Mouse (Mus musculus): ENCODE measurements around the gene Tbx4. TPM values are rescaled to one million over a fixed set of nuclear protein-coding genes. Genes with fewer than 3 reads are reported as not detected.

Tbx4 gene
- polyA plus RNA-seq, 1 experiment from 2014 or later, result 0.05 TPM

DNA sequence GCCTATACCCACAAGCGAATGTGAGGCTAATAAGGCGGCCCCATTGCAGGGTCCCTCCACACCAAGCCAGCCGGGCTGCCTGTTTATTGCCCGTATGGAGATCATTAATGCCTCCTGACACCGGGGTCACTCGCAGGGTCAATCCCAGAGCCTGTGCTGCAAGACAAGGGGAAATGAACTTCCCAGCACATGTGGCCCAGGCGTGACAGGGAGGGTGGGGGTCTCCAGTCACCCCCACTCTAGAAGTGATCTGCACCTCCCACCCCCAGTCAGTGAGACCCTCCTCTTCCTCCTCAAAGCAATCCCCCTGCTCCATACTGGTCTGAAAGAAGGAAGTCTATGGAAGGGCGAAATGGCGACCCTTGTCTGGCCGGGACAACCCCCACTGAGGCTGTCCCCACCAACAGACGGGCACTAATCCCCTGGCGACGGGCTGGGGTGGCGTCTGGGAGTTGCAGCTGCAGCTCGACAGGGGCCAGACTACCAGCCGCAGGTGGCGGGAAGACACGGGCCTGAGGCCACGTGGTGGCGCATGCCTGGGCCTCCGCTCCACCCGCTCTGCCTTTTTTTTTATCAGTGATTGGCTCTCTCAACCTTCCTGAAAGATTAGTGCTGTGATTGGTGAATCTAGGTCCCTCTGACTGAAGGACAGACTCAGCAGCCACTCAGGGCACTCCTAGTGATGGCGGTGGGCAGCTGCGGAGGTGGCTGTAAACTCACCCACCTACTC is 10.0 kb upstream of the Tbx4 start:
- Histone ChIP-seq H3K4me2 (replicated peaks; ENCODE audit: low read depth) (no peak overlapping the region), H3K4me3 (ENCODE audit: low read depth, low read length) (no peak overlapping the region), H3K9me3 (ENCODE audit: control insufficient read depth, low read length) (no peaks in the 10 kb centered on the region), H3K27ac (replicated peaks) (no peak overlapping the region), H3K36me3 (ENCODE audit: control insufficient read depth, insufficient read depth, low read length) (no peaks in the 10 kb centered on the region), H3K9ac (ENCODE audit: low read length) (no peak overlapping the region), H3K4me1 (replicated peaks; ENCODE audit: control insufficient read depth, insufficient read depth) (no peaks in the 10 kb centered on the region), H3K27me3 (ENCODE audit: control insufficient read depth, insufficient read depth, low read length) (no peaks in the 10 kb centered on the region)
- WGBS, result 68% methylated on average over 24 of the region's 24 CpGs
- DNase-seq (ENCODE audit: low spot score) (no peak), ATAC-seq (ENCODE audit: low FRiP score, low TSS enrichment) (no peak)
- no peak for TF ChIP-seq EP300 (optimal IDR thresholded peaks at IDR 0.05)
- no peak for TF ChIP-seq CTCF (IDR thresholded peaks at IDR 0.05; ENCODE audit: low read depth)

DNA sequence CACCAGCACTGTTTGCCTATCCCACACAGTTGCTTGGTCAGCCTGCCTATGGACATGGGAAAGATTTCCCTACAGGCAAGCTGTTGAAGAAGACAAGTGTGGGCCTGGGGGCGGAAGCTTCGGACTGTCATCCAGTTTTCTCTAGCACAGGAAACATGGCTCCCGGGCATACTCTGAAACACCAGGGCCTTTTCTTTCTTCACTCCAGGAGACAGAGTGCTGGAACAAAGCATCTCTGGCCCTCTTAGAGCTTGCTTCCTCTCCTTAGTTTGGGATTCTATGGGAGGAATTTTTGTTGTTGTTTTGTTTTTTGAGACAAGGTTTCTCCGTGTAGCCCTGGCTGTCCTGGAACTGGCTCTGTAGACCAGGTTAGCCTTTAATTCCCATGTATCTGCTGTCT is 1.7 kb upstream of the Tbx4 start:
- no peaks in the 10 kb centered on the region for H3K36me3 ChIP-seq (ENCODE audit: control insufficient read depth, insufficient read depth, low read length)
- peaks cover 27% of the 10 kb centered on the region for H3K27me3 ChIP-seq (ENCODE audit: control insufficient read depth, insufficient read depth, low read length)
- H3K4me2 ChIP-seq (replicated peaks; ENCODE audit: low read depth), result no peak overlapping the region
- DNase-seq (ENCODE audit: low spot score) (no peak), ATAC-seq (ENCODE audit: low FRiP score, low TSS enrichment) (no peak)
- TF ChIP-seq CTCF (IDR thresholded peaks at IDR 0.05; ENCODE audit: low read depth) (no peak), EP300 (optimal IDR thresholded peaks at IDR 0.05) (no peak)
- H3K9me3 ChIP-seq (ENCODE audit: control insufficient read depth, low read length), result no peaks in the 10 kb centered on the region
- no peaks in the 10 kb centered on the region for H3K4me1 ChIP-seq (replicated peaks; ENCODE audit: control insufficient read depth, insufficient read depth)
- H3K4me3 ChIP-seq (ENCODE audit: low read depth, low read length), result no peak overlapping the region
- H3K27ac ChIP-seq (replicated peaks), result no peak overlapping the region
- H3K9ac ChIP-seq (ENCODE audit: low read length), result no peak overlapping the region
- WGBS, result 77% methylated on average over 4 of the region's 4 CpGs

DNA sequence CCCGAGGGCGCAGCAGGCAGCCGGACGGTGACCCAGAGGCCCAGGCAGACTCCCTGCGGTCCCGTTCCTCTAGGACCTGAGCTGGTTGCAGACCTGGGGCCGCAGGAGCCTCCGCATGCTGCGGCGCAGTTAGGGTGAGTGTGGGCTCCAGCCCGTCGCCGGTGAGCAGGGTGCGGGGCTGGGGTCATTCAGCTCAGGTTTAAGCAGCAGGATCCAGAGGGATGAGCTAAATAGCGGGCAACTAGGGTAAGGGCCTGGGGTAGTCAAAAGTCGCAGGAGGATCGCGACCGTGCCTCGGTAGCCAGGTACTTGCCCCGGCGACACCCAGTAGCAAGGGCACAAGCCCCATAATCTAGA is 185 bp downstream of the Tbx4 start:
- Histone ChIP-seq H3K9me3 (ENCODE audit: control insufficient read depth, low read length) (no peaks in the 10 kb centered on the region), H3K36me3 (ENCODE audit: control insufficient read depth, insufficient read depth, low read length) (no peaks in the 10 kb centered on the region), H3K9ac (ENCODE audit: low read length) (no peak overlapping the region), H3K4me2 (replicated peaks; ENCODE audit: low read depth) (no peak overlapping the region), H3K27me3 (ENCODE audit: control insufficient read depth, insufficient read depth, low read length) (peaks cover 43% of the 10 kb centered on the region), H3K4me1 (replicated peaks; ENCODE audit: control insufficient read depth, insufficient read depth) (no peaks in the 10 kb centered on the region), H3K27ac (replicated peaks) (no peak overlapping the region), H3K4me3 (ENCODE audit: low read depth, low read length) (no peak overlapping the region)
- DNase-seq (ENCODE audit: low spot score) (no peak), ATAC-seq (ENCODE audit: low FRiP score, low TSS enrichment) (no peak; the same call in 1 of the 2 replicates)
- 11% methylated on average over 22 of the region's 22 CpGs for WGBS
- no peak for TF ChIP-seq CTCF (IDR thresholded peaks at IDR 0.05; ENCODE audit: low read depth)
- TF ChIP-seq EP300 (optimal IDR thresholded peaks at IDR 0.05), result no peak

DNA sequence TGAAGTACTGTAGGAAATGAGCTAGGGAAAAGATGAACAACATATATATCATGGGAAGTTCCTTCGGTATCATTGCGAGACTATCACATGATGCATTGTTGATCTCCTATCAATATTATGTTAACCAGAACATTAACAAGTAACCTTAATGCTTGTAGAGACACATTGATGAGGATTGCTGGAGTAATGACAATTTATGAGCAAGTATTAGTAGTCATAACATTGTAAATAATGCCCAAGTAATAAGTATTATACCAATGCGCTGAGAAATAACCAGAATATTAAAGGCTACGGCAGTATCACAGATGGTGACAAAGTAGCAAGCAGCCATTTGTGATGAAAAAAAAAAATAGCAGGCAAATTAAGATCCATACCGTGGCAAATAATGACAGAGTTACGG is 1.1 kb downstream of the Tbx4 start:
- no peak for DNase-seq (ENCODE audit: low spot score)
- no peak overlapping the region for H3K4me3 ChIP-seq (ENCODE audit: low read depth, low read length)
- H3K27me3 ChIP-seq (ENCODE audit: control insufficient read depth, insufficient read depth, low read length), result peaks cover 43% of the 10 kb centered on the region
- no peak overlapping the region for H3K4me2 ChIP-seq (replicated peaks; ENCODE audit: low read depth)
- no peak overlapping the region for H3K27ac ChIP-seq (replicated peaks)
- 29% methylated on average over 6 of the region's 6 CpGs for WGBS
- no peak for TF ChIP-seq CTCF (IDR thresholded peaks at IDR 0.05; ENCODE audit: low read depth)
- TF ChIP-seq EP300 (optimal IDR thresholded peaks at IDR 0.05), result no peak
- no peaks in the 10 kb centered on the region for H3K4me1 ChIP-seq (replicated peaks; ENCODE audit: control insufficient read depth, insufficient read depth)
- H3K9me3 ChIP-seq (ENCODE audit: control insufficient read depth, low read length), result no peaks in the 10 kb centered on the region
- no peaks in the 10 kb centered on the region for H3K36me3 ChIP-seq (ENCODE audit: control insufficient read depth, insufficient read depth, low read length)
- no peak overlapping the region for H3K9ac ChIP-seq (ENCODE audit: low read length)
- ATAC-seq (ENCODE audit: low FRiP score, low TSS enrichment), result no peak

DNA sequence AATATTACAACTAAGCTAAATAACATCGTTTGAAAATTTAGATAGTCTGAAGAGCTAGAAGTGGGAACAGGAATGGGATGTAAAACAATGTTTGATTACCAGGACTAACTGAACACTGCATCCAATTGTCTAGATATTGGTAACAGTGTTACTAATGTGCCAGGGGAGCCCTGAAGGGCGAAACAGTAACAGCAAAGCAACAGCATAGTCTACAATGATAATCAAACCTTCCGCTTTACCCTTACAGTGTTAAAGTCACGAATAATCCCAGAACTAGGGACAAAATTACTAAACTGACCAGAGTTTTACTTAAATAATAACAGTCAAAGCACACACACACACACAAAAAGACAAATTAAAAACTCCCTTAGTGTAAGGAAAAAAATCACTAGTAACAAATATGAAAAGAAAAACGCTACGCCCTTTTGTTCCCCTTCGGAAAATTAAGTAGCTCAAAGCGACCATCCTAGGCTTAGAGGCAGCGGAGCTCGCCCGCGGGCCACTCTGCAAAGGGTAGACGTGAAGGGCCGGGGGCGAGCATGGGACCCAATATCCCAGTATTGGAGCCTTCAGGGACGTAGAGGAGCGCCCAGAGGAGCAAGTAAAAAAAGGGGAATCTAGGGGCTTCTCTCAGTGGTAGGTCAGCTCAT is 1.7 kb downstream of the Tbx4 start:
- no peak overlapping the region for H3K4me2 ChIP-seq (replicated peaks; ENCODE audit: low read depth)
- H3K9me3 ChIP-seq (ENCODE audit: control insufficient read depth, low read length), result no peaks in the 10 kb centered on the region
- TF ChIP-seq CTCF (IDR thresholded peaks at IDR 0.05; ENCODE audit: low read depth) (no peak), EP300 (optimal IDR thresholded peaks at IDR 0.05) (no peak)
- H3K9ac ChIP-seq (ENCODE audit: low read length), result no peak overlapping the region
- no peaks in the 10 kb centered on the region for H3K4me1 ChIP-seq (replicated peaks; ENCODE audit: control insufficient read depth, insufficient read depth)
- H3K27me3 ChIP-seq (ENCODE audit: control insufficient read depth, insufficient read depth, low read length), result peaks cover 48% of the 10 kb centered on the region
- ATAC-seq (ENCODE audit: low FRiP score, low TSS enrichment), result no peak
- no peak overlapping the region for H3K27ac ChIP-seq (replicated peaks)
- no peak for DNase-seq (ENCODE audit: low spot score)
- H3K4me3 ChIP-seq (ENCODE audit: low read depth, low read length), result 0 out of 2 replicates have a peak overlapping the region, but pooled peaks have one; percentile 4
- H3K36me3 ChIP-seq (ENCODE audit: control insufficient read depth, insufficient read depth, low read length), result no peaks in the 10 kb centered on the region
- WGBS, result 13% methylated on average over 17 of the region's 17 CpGs

DNA sequence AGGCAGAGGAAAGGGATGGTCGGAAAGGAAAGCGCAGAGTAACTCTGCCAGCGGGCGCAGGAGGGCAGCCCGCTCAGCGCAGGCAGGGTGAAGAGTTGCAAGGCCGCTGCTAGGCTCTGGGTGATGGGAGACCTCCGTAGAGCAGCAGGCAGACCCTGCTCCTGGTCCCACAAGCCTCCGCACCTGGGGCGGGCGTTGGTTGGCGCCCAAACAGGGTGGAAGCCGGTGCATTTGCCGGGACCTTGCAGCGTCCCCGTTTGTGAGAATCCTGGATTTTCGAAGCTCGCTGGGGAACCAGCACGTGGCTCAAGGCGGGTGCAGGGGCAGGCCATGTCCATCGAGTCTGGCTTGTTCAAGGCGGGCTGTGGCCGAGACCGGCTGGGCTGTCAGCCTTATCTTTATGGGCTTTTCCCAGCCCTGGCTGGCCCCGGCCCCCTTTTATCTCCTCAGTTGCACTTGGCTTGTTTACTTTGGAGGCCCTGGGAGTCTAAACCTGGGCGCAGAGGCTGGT is 2.3 kb downstream of the Tbx4 start:
- H3K27me3 ChIP-seq (ENCODE audit: control insufficient read depth, insufficient read depth, low read length), result peaks cover 53% of the 10 kb centered on the region
- H3K9me3 ChIP-seq (ENCODE audit: control insufficient read depth, low read length), result no peaks in the 10 kb centered on the region
- no peak overlapping the region for H3K27ac ChIP-seq (replicated peaks)
- no peaks in the 10 kb centered on the region for H3K36me3 ChIP-seq (ENCODE audit: control insufficient read depth, insufficient read depth, low read length)
- whole genome bisulfite sequencing, result 16% methylated on average over 26 of the region's 26 CpGs
- ATAC-seq (ENCODE audit: low FRiP score, low TSS enrichment), result no peak; the same call in 1 of the 2 replicates
- DNase-seq (ENCODE audit: low spot score), result no peak
- TF ChIP-seq EP300 (optimal IDR thresholded peaks at IDR 0.05), result no peak
- TF ChIP-seq CTCF (IDR thresholded peaks at IDR 0.05; ENCODE audit: low read depth), result no peak
- H3K4me3 ChIP-seq (ENCODE audit: low read depth, low read length), result 0 out of 2 replicates have a peak overlapping the region, but pooled peaks have one; percentile 4
- no peaks in the 10 kb centered on the region for H3K4me1 ChIP-seq (replicated peaks; ENCODE audit: control insufficient read depth, insufficient read depth)
- no peak overlapping the region for H3K9ac ChIP-seq (ENCODE audit: low read length)
- H3K4me2 ChIP-seq (replicated peaks; ENCODE audit: low read depth), result no peak overlapping the region
